Mouse (Mus musculus): Measurements from ENCODE around the gene Slc25a47. TPM values are rescaled to one million over a fixed set of nuclear protein-coding genes. Genes with fewer than 3 reads are reported as not detected.

Gene Slc25a47
- polyA plus RNA-seq, 1 experiment from 2014 or later = 4.3 TPM

- Histone ChIP-seq H3K9me3 (ENCODE audit: control insufficient read depth, low read length) (no peaks in the 10 kb centered on the region), H3K4me3 (ENCODE audit: low read depth, low read length) (no peak overlapping the region), H3K36me3 (ENCODE audit: control insufficient read depth, insufficient read depth, low read length) (peaks cover 2% of the 10 kb centered on the region; the same call in 1 of the 2 replicates), H3K27me3 (ENCODE audit: control insufficient read depth, insufficient read depth, low read length) (no peaks in the 10 kb centered on the region), H3K27ac (replicated peaks) (no peak overlapping the region), H3K4me1 (replicated peaks; ENCODE audit: control insufficient read depth, insufficient read depth) (no peaks in the 10 kb centered on the region), H3K9ac (ENCODE audit: low read length) (no peak overlapping the region), H3K4me2 (replicated peaks; ENCODE audit: low read depth) (no peak overlapping the region)
- WGBS = 54% methylated on average over 8 of the region's 8 CpGs
- no peak for TF ChIP-seq CTCF (IDR thresholded peaks at IDR 0.05; ENCODE audit: low read depth)
- TF ChIP-seq EP300 (optimal IDR thresholded peaks at IDR 0.05) = no peak
- DNase-seq (ENCODE audit: low spot score) (no peak), ATAC-seq (ENCODE audit: low FRiP score, low TSS enrichment) (no peak)
Measured at GRCm38 (mm10) chr12:108823036-108823435, 12.8 kb upstream of the Slc25a47 start.

- H3K4me2 ChIP-seq (replicated peaks; ENCODE audit: low read depth) = no peak overlapping the region
- DNase-seq (ENCODE audit: low spot score) (no peak), ATAC-seq (ENCODE audit: low FRiP score, low TSS enrichment) (no peak)
- TF ChIP-seq EP300 (optimal IDR thresholded peaks at IDR 0.05) = no peak
- no peak for TF ChIP-seq CTCF (IDR thresholded peaks at IDR 0.05; ENCODE audit: low read depth)
- 65% methylated on average over 15 of the region's 15 CpGs for WGBS
- H3K4me1 ChIP-seq (replicated peaks; ENCODE audit: control insufficient read depth, insufficient read depth) = no peaks in the 10 kb centered on the region
- no peak overlapping the region for H3K4me3 ChIP-seq (ENCODE audit: low read depth, low read length)
- H3K27ac ChIP-seq (replicated peaks) = no peak overlapping the region
- peaks cover 2% of the 10 kb centered on the region; the same call in 1 of the 2 replicates for H3K36me3 ChIP-seq (ENCODE audit: control insufficient read depth, insufficient read depth, low read length)
- H3K9me3 ChIP-seq (ENCODE audit: control insufficient read depth, low read length) = no peaks in the 10 kb centered on the region
- H3K9ac ChIP-seq (ENCODE audit: low read length) = no peak overlapping the region
- no peaks in the 10 kb centered on the region for H3K27me3 ChIP-seq (ENCODE audit: control insufficient read depth, insufficient read depth, low read length)
Measured at GRCm38 (mm10) chr12:108824225-108824874, 11.5 kb upstream of the Slc25a47 start.

GRCm38 (mm10) chr12:108825561-108826224, 10.2 kb upstream of the Slc25a47 start:
- DNase-seq (ENCODE audit: low spot score) (no peak), ATAC-seq (ENCODE audit: low FRiP score, low TSS enrichment) (no peak)
- no peak overlapping the region for H3K27ac ChIP-seq (replicated peaks)
- no peaks in the 10 kb centered on the region for H3K4me1 ChIP-seq (replicated peaks; ENCODE audit: control insufficient read depth, insufficient read depth)
- WGBS = 76% methylated on average over 13 of the region's 13 CpGs
- H3K36me3 ChIP-seq (ENCODE audit: control insufficient read depth, insufficient read depth, low read length) = peaks cover 2% of the 10 kb centered on the region; the same call in 1 of the 2 replicates
- H3K9ac ChIP-seq (ENCODE audit: low read length) = no peak overlapping the region
- no peak overlapping the region for H3K4me3 ChIP-seq (ENCODE audit: low read depth, low read length)
- no peaks in the 10 kb centered on the region for H3K27me3 ChIP-seq (ENCODE audit: control insufficient read depth, insufficient read depth, low read length)
- H3K4me2 ChIP-seq (replicated peaks; ENCODE audit: low read depth) = no peak overlapping the region
- TF ChIP-seq CTCF (IDR thresholded peaks at IDR 0.05; ENCODE audit: low read depth) = no peak
- H3K9me3 ChIP-seq (ENCODE audit: control insufficient read depth, low read length) = no peaks in the 10 kb centered on the region

- Histone ChIP-seq H3K4me3 (ENCODE audit: low read depth, low read length) (no peak overlapping the region), H3K27me3 (ENCODE audit: control insufficient read depth, insufficient read depth, low read length) (no peaks in the 10 kb centered on the region), H3K27ac (replicated peaks) (no peak overlapping the region), H3K36me3 (ENCODE audit: control insufficient read depth, insufficient read depth, low read length) (no peaks in the 10 kb centered on the region), H3K4me1 (replicated peaks; ENCODE audit: control insufficient read depth, insufficient read depth) (no peaks in the 10 kb centered on the region), H3K9ac (ENCODE audit: low read length) (no peak overlapping the region), H3K4me2 (replicated peaks; ENCODE audit: low read depth) (no peak overlapping the region), H3K9me3 (ENCODE audit: control insufficient read depth, low read length) (no peaks in the 10 kb centered on the region)
- DNase-seq (ENCODE audit: low spot score) = no peak
- ATAC-seq (ENCODE audit: low FRiP score, low TSS enrichment) = no peak; the same call in 1 of the 2 replicates
- WGBS = 95% methylated on average over 19 of the region's 19 CpGs
- TF ChIP-seq CTCF (IDR thresholded peaks at IDR 0.05; ENCODE audit: low read depth) = no peak
- no peak for TF ChIP-seq EP300 (optimal IDR thresholded peaks at IDR 0.05)
Measured at GRCm38 (mm10) chr12:108826282-108826957, 9.4 kb upstream of the Slc25a47 start.

- Histone ChIP-seq H3K4me1 (replicated peaks; ENCODE audit: control insufficient read depth, insufficient read depth) (no peaks in the 10 kb centered on the region), H3K9me3 (ENCODE audit: control insufficient read depth, low read length) (no peaks in the 10 kb centered on the region), H3K27me3 (ENCODE audit: control insufficient read depth, insufficient read depth, low read length) (no peaks in the 10 kb centered on the region), H3K4me3 (ENCODE audit: low read depth, low read length) (no peak overlapping the region), H3K4me2 (replicated peaks; ENCODE audit: low read depth) (no peak overlapping the region), H3K9ac (ENCODE audit: low read length) (no peak overlapping the region), H3K36me3 (ENCODE audit: control insufficient read depth, insufficient read depth, low read length) (no peaks in the 10 kb centered on the region), H3K27ac (replicated peaks) (no peak overlapping the region)
- no peak for DNase-seq (ENCODE audit: low spot score)
- WGBS = 90% methylated on average over 28 of the region's 28 CpGs
- TF ChIP-seq EP300 (optimal IDR thresholded peaks at IDR 0.05) (no peak), CTCF (IDR thresholded peaks at IDR 0.05; ENCODE audit: low read depth) (no peak)
- ATAC-seq (ENCODE audit: low FRiP score, low TSS enrichment) = no peak
Measured at GRCm38 (mm10) chr12:108826958-108827535, 8.8 kb upstream of the Slc25a47 start.
